Mouse (Mus musculus): ENCODE results near the gene Nat8f2. TPM values are rescaled to one million over a fixed set of nuclear protein-coding genes. Genes with fewer than 3 reads are reported as not detected.
"Not testable (repeated sequence)": the region's sequence is repeated elsewhere in the genome, so short reads cannot be mapped to it uniquely, and the experiment has no call there.

Nat8f2 gene
- polyA plus RNA-seq, 1 experiment from 2014 or later, result 0.08 TPM

- H3K36me3 ChIP-seq; H3K4me2 ChIP-seq (replicated peaks); H3K4me3 ChIP-seq (replicated peaks); H3K27me3 ChIP-seq (replicated peaks); H3K27ac ChIP-seq; H3K9ac ChIP-seq; H3K4me1 ChIP-seq (replicated peaks); H3K9me3 ChIP-seq; ATAC-seq: not testable (repeated sequence)
- WGBS, result 73% methylated on average over 25 of the region's 25 CpGs
These were observed 26.2 kb upstream of the Nat8f2 start for GRCm38 (mm10) chr6:85895061-85895648.

GRCm38 (mm10) chr6:85888961-85889360, 20.0 kb upstream of the Nat8f2 start:
- Histone ChIP-seq H3K9ac (no peak overlapping the region), H3K36me3 (no peaks in the 10 kb centered on the region), H3K9me3 (peaks cover under 1% of the 10 kb centered on the region; the same call in 1 of the 2 replicates), H3K4me3 (replicated peaks) (no peak overlapping the region), H3K4me1 (replicated peaks) (no peaks in the 10 kb centered on the region), H3K4me2 (replicated peaks) (no peak overlapping the region), H3K27ac (no peak overlapping the region), H3K27me3 (replicated peaks) (no peaks in the 10 kb centered on the region)
- no peak for ATAC-seq
- 93% methylated on average over 2 of the region's 2 CpGs for WGBS

- Histone ChIP-seq H3K27ac (no peak overlapping the region), H3K27me3 (replicated peaks) (no peaks in the 10 kb centered on the region), H3K4me1 (replicated peaks) (no peaks in the 10 kb centered on the region), H3K9ac (no peak overlapping the region), H3K4me2 (replicated peaks) (no peak overlapping the region), H3K36me3 (no peaks in the 10 kb centered on the region), H3K4me3 (replicated peaks) (no peak overlapping the region), H3K9me3 (peaks cover 8% of the 10 kb centered on the region; the same call in 1 of the 2 replicates)
- no peak for ATAC-seq
- WGBS, result 87% methylated on average over 1 of the region's 1 CpGs
These were observed 15.4 kb upstream of the Nat8f2 start for GRCm38 (mm10) chr6:85884311-85884710.

GRCm38 (mm10) chr6:85883246-85883645, 14.3 kb upstream of the Nat8f2 start:
- not testable (repeated sequence) for H3K27ac ChIP-seq; H3K27me3 ChIP-seq (replicated peaks); H3K9ac ChIP-seq; ATAC-seq; H3K9me3 ChIP-seq; H3K36me3 ChIP-seq; H3K4me2 ChIP-seq (replicated peaks); H3K4me1 ChIP-seq (replicated peaks); H3K4me3 ChIP-seq (replicated peaks)
- WGBS, result 93% methylated on average over 9 of the region's 9 CpGs

GRCm38 (mm10) chr6:85867726-85868690, 950 bp downstream of the Nat8f2 start:
- WGBS, result 80% methylated on average over 8 of the region's 8 CpGs
- H3K4me3 ChIP-seq (replicated peaks), result no peak overlapping the region
- H3K9ac ChIP-seq, result no peak overlapping the region
- no peaks in the 10 kb centered on the region for H3K9me3 ChIP-seq
- ATAC-seq, result no peak
- no peak overlapping the region for H3K27ac ChIP-seq
- H3K4me2 ChIP-seq (replicated peaks), result no peak overlapping the region
- H3K4me1 ChIP-seq (replicated peaks), result no peaks in the 10 kb centered on the region
- H3K27me3 ChIP-seq (replicated peaks), result no peaks in the 10 kb centered on the region
- no peaks in the 10 kb centered on the region for H3K36me3 ChIP-seq

- H3K9ac ChIP-seq; H3K27me3 ChIP-seq (replicated peaks); H3K4me1 ChIP-seq (replicated peaks); H3K4me2 ChIP-seq (replicated peaks); H3K4me3 ChIP-seq (replicated peaks); H3K36me3 ChIP-seq; H3K27ac ChIP-seq; ATAC-seq; H3K9me3 ChIP-seq: not testable (repeated sequence)
- 73% methylated on average over 1 of the region's 1 CpGs for WGBS
These were observed 2.0 kb downstream of the Nat8f2 start for GRCm38 (mm10) chr6:85866995-85867394.

GRCm38 (mm10) chr6:85866166-85866565, 2.8 kb downstream of the Nat8f2 start:
- H3K27ac ChIP-seq; H3K4me1 ChIP-seq (replicated peaks); H3K9me3 ChIP-seq; H3K4me3 ChIP-seq (replicated peaks); H3K36me3 ChIP-seq; H3K27me3 ChIP-seq (replicated peaks); H3K4me2 ChIP-seq (replicated peaks); ATAC-seq; H3K9ac ChIP-seq: not testable (repeated sequence)
- 91% methylated on average over 3 of the region's 3 CpGs for WGBS

GRCm38 (mm10) chr6:85864900-85865639, 3.9 kb downstream of the Nat8f2 start:
- not testable (repeated sequence) for H3K27me3 ChIP-seq (replicated peaks); H3K36me3 ChIP-seq; H3K4me2 ChIP-seq (replicated peaks); ATAC-seq; H3K9ac ChIP-seq; H3K9me3 ChIP-seq; H3K27ac ChIP-seq; H3K4me1 ChIP-seq (replicated peaks); H3K4me3 ChIP-seq (replicated peaks)
- WGBS, result 65% methylated on average over 6 of the region's 7 CpGs

GRCm38 (mm10) chr6:85863840-85864239, 5.1 kb downstream of the Nat8f2 start:
- WGBS, result 79% methylated on average over 2 of the region's 2 CpGs
- no peak for ATAC-seq
- Histone ChIP-seq H3K27ac (no peak overlapping the region), H3K9me3 (no peaks in the 10 kb centered on the region), H3K27me3 (replicated peaks) (no peaks in the 10 kb centered on the region), H3K4me2 (replicated peaks) (no peak overlapping the region), H3K9ac (no peak overlapping the region), H3K4me3 (replicated peaks) (no peak overlapping the region), H3K36me3 (no peaks in the 10 kb centered on the region), H3K4me1 (replicated peaks) (no peaks in the 10 kb centered on the region)

- H3K27ac ChIP-seq, result no peak overlapping the region
- H3K4me1 ChIP-seq (replicated peaks), result no peaks in the 10 kb centered on the region
- no peaks in the 10 kb centered on the region for H3K9me3 ChIP-seq
- no peak overlapping the region for H3K4me2 ChIP-seq (replicated peaks)
- WGBS, result 71% methylated on average over 2 of the region's 2 CpGs
- no peak for ATAC-seq
- H3K36me3 ChIP-seq, result no peaks in the 10 kb centered on the region
- no peaks in the 10 kb centered on the region for H3K27me3 ChIP-seq (replicated peaks)
- no peak overlapping the region for H3K9ac ChIP-seq
- H3K4me3 ChIP-seq (replicated peaks), result no peak overlapping the region
These were observed 5.8 kb downstream of the Nat8f2 start for GRCm38 (mm10) chr6:85863136-85863535.

- H3K9ac ChIP-seq, result no peak overlapping the region
- H3K27me3 ChIP-seq (replicated peaks), result no peaks in the 10 kb centered on the region
- ATAC-seq, result no peak
- 77% methylated on average over 3 of the region's 3 CpGs for WGBS
- H3K36me3 ChIP-seq, result no peaks in the 10 kb centered on the region
- H3K4me2 ChIP-seq (replicated peaks), result no peak overlapping the region
- no peaks in the 10 kb centered on the region for H3K9me3 ChIP-seq
- H3K27ac ChIP-seq, result no peak overlapping the region
- H3K4me3 ChIP-seq (replicated peaks), result no peak overlapping the region
- no peaks in the 10 kb centered on the region for H3K4me1 ChIP-seq (replicated peaks)
These were observed 6.4 kb downstream of the Nat8f2 start for GRCm38 (mm10) chr6:85862565-85862964.

GRCm38 (mm10) chr6:85861247-85861646, 7.7 kb downstream of the Nat8f2 start:
- Histone ChIP-seq H3K27ac (no peak overlapping the region), H3K9me3 (no peaks in the 10 kb centered on the region), H3K36me3 (no peaks in the 10 kb centered on the region), H3K4me2 (replicated peaks) (no peak overlapping the region), H3K4me3 (replicated peaks) (no peak overlapping the region), H3K27me3 (replicated peaks) (no peaks in the 10 kb centered on the region), H3K4me1 (replicated peaks) (no peaks in the 10 kb centered on the region), H3K9ac (no peak overlapping the region)
- ATAC-seq, result no peak
- 81% methylated on average over 3 of the region's 3 CpGs for WGBS
